Mouse (Mus musculus): ENCODE measurements at regions not wholly inside any gene's neighbourhood (a gene's known extent, or its start where the extent isn't known, plus 50 kb on each side); places are given as distances from the start of the nearest gene placed in this dataset.

- Histone ChIP-seq H3K27me3 (ENCODE audit: control insufficient read depth, insufficient read depth, insufficient read length) (no peaks in the 10 kb centered on the region), H3K79me2 (ENCODE audit: control insufficient read depth, insufficient read depth) (no peaks in the 10 kb centered on the region), H3K36me3 (ENCODE audit: control insufficient read depth, insufficient read depth) (no peaks in the 10 kb centered on the region), H3ac (ENCODE audit: control insufficient read depth, insufficient read length, low read depth) (no peak overlapping the region), H3K4me3 (ENCODE audit: insufficient read depth, poor library complexity, severe bottlenecking) (no peak overlapping the region), H3K79me3 (ENCODE audit: low read depth) (no peaks in the 10 kb centered on the region)
- TF ChIP-seq CEBPB (IDR thresholded peaks at IDR 0.05; ENCODE audit: low read depth) (no peak), MYOG (IDR thresholded peaks at IDR 0.05; ENCODE audit: control insufficient read depth, extremely low read depth, insufficient read length) (no peak), FOSL1 (IDR thresholded peaks at IDR 0.05; ENCODE audit: insufficient read depth, low read length, poor library complexity, severe bottlenecking) (no peak), MYOD1 (IDR thresholded peaks at IDR 0.05; ENCODE audit: control insufficient read depth, insufficient read length, low read depth) (no peak), CTCF (IDR thresholded peaks at IDR 0.05; ENCODE audit: control insufficient read depth, insufficient read depth, insufficient read length) (no peak), USF1 (IDR thresholded peaks at IDR 0.05; ENCODE audit: low read depth) (no peak), MAX (IDR thresholded peaks at IDR 0.05) (no peak)
Observed at GRCm38 (mm10) chr5:118946090-118946489, 385.6 kb downstream of the Med13l start.

GRCm38 (mm10) chr5:118946994-118947393 is 386.5 kb downstream of the Med13l start:
- TF ChIP-seq CTCF (IDR thresholded peaks at IDR 0.05; ENCODE audit: control insufficient read depth, insufficient read depth, insufficient read length), result no peak
- TF ChIP-seq USF1 (IDR thresholded peaks at IDR 0.05; ENCODE audit: low read depth), result no peak
- no peak for TF ChIP-seq MYOD1 (IDR thresholded peaks at IDR 0.05; ENCODE audit: control insufficient read depth, insufficient read length, low read depth)
- no peak for TF ChIP-seq MAX (IDR thresholded peaks at IDR 0.05)
- TF ChIP-seq MYOG (IDR thresholded peaks at IDR 0.05; ENCODE audit: control insufficient read depth, extremely low read depth, insufficient read length), result no peak
- no peak for TF ChIP-seq CEBPB (IDR thresholded peaks at IDR 0.05; ENCODE audit: low read depth)
- no peak for TF ChIP-seq FOSL1 (IDR thresholded peaks at IDR 0.05; ENCODE audit: insufficient read depth, low read length, poor library complexity, severe bottlenecking)
- H3K27me3 ChIP-seq (ENCODE audit: control insufficient read depth, insufficient read depth, insufficient read length), result no peaks in the 10 kb centered on the region

GRCm38 (mm10) chr5:118948119-118948786 is 387.8 kb downstream of the Med13l start:
- Histone ChIP-seq H3K79me2 (ENCODE audit: control insufficient read depth, insufficient read depth) (no peaks in the 10 kb centered on the region), H3K79me3 (ENCODE audit: low read depth) (no peaks in the 10 kb centered on the region), H3K36me3 (ENCODE audit: control insufficient read depth, insufficient read depth) (no peaks in the 10 kb centered on the region), H3ac (ENCODE audit: control insufficient read depth, insufficient read length, low read depth) (no peak overlapping the region), H3K4me3 (ENCODE audit: insufficient read depth, poor library complexity, severe bottlenecking) (no peak overlapping the region), H3K27me3 (ENCODE audit: control insufficient read depth, insufficient read depth, insufficient read length) (no peaks in the 10 kb centered on the region)
- no peak for TF ChIP-seq FOSL1 (IDR thresholded peaks at IDR 0.05; ENCODE audit: insufficient read depth, low read length, poor library complexity, severe bottlenecking)

More at GRCm38 (mm10) chr5:118946994-118947393, 386.5 kb downstream of the Med13l start:
- Histone ChIP-seq H3K36me3 (ENCODE audit: control insufficient read depth, insufficient read depth) (no peaks in the 10 kb centered on the region), H3K79me2 (ENCODE audit: control insufficient read depth, insufficient read depth) (no peaks in the 10 kb centered on the region), H3K4me3 (ENCODE audit: insufficient read depth, poor library complexity, severe bottlenecking) (no peak overlapping the region), H3ac (ENCODE audit: control insufficient read depth, insufficient read length, low read depth) (no peak overlapping the region), H3K79me3 (ENCODE audit: low read depth) (no peaks in the 10 kb centered on the region)

- Histone ChIP-seq H3K79me3 (ENCODE audit: low read depth) (no peaks in the 10 kb centered on the region), H3K27me3 (ENCODE audit: control insufficient read depth, insufficient read depth, insufficient read length) (no peaks in the 10 kb centered on the region), H3ac (ENCODE audit: control insufficient read depth, insufficient read length, low read depth) (no peak overlapping the region), H3K36me3 (ENCODE audit: control insufficient read depth, insufficient read depth) (no peaks in the 10 kb centered on the region), H3K4me3 (ENCODE audit: insufficient read depth, poor library complexity, severe bottlenecking) (no peak overlapping the region), H3K79me2 (ENCODE audit: control insufficient read depth, insufficient read depth) (no peaks in the 10 kb centered on the region)
- no peak for TF ChIP-seq MAX (IDR thresholded peaks at IDR 0.05)
- TF ChIP-seq MYOD1 (IDR thresholded peaks at IDR 0.05; ENCODE audit: control insufficient read depth, insufficient read length, low read depth), result no peak
- no peak for TF ChIP-seq USF1 (IDR thresholded peaks at IDR 0.05; ENCODE audit: low read depth)
- TF ChIP-seq CTCF (IDR thresholded peaks at IDR 0.05; ENCODE audit: control insufficient read depth, insufficient read depth, insufficient read length), result no peak
- no peak for TF ChIP-seq FOSL1 (IDR thresholded peaks at IDR 0.05; ENCODE audit: insufficient read depth, low read length, poor library complexity, severe bottlenecking)
- TF ChIP-seq MYOG (IDR thresholded peaks at IDR 0.05; ENCODE audit: control insufficient read depth, extremely low read depth, insufficient read length), result no peak
- no peak for TF ChIP-seq CEBPB (IDR thresholded peaks at IDR 0.05; ENCODE audit: low read depth)
Observed at GRCm38 (mm10) chr5:118951067-118951466, 390.6 kb downstream of the Med13l start.

GRCm38 (mm10) chr5:118960521-118961001 is 400.1 kb downstream of the Med13l start:
- no peak overlapping the region for H3ac ChIP-seq (ENCODE audit: control insufficient read depth, insufficient read length, low read depth)
- no peaks in the 10 kb centered on the region for H3K27me3 ChIP-seq (ENCODE audit: control insufficient read depth, insufficient read depth, insufficient read length)
- no peaks in the 10 kb centered on the region for H3K36me3 ChIP-seq (ENCODE audit: control insufficient read depth, insufficient read depth)
- no peaks in the 10 kb centered on the region for H3K79me2 ChIP-seq (ENCODE audit: control insufficient read depth, insufficient read depth)
- no peaks in the 10 kb centered on the region for H3K79me3 ChIP-seq (ENCODE audit: low read depth)
- TF ChIP-seq CTCF (IDR thresholded peaks at IDR 0.05; ENCODE audit: control insufficient read depth, insufficient read depth, insufficient read length) (no peak), FOSL1 (IDR thresholded peaks at IDR 0.05; ENCODE audit: insufficient read depth, low read length, poor library complexity, severe bottlenecking) (no peak), MYOG (IDR thresholded peaks at IDR 0.05; ENCODE audit: control insufficient read depth, extremely low read depth, insufficient read length) (no peak), CEBPB (IDR thresholded peaks at IDR 0.05; ENCODE audit: low read depth) (no peak), MAX (IDR thresholded peaks at IDR 0.05) (no peak), MYOD1 (IDR thresholded peaks at IDR 0.05; ENCODE audit: control insufficient read depth, insufficient read length, low read depth) (no peak)
- no peak overlapping the region for H3K4me3 ChIP-seq (ENCODE audit: insufficient read depth, poor library complexity, severe bottlenecking)

GRCm38 (mm10) chr5:118961091-118961490 is 400.6 kb downstream of the Med13l start:
- no peak overlapping the region for H3ac ChIP-seq (ENCODE audit: control insufficient read depth, insufficient read length, low read depth)
- H3K4me3 ChIP-seq (ENCODE audit: insufficient read depth, poor library complexity, severe bottlenecking), result no peak overlapping the region
- H3K36me3 ChIP-seq (ENCODE audit: control insufficient read depth, insufficient read depth), result no peaks in the 10 kb centered on the region
- H3K79me3 ChIP-seq (ENCODE audit: low read depth), result no peaks in the 10 kb centered on the region
- no peaks in the 10 kb centered on the region for H3K27me3 ChIP-seq (ENCODE audit: control insufficient read depth, insufficient read depth, insufficient read length)
- TF ChIP-seq CTCF (IDR thresholded peaks at IDR 0.05; ENCODE audit: control insufficient read depth, insufficient read depth, insufficient read length) (no peak), CEBPB (IDR thresholded peaks at IDR 0.05; ENCODE audit: low read depth) (no peak), USF1 (IDR thresholded peaks at IDR 0.05; ENCODE audit: low read depth) (no peak), MYOD1 (IDR thresholded peaks at IDR 0.05; ENCODE audit: control insufficient read depth, insufficient read length, low read depth) (no peak), MYOG (IDR thresholded peaks at IDR 0.05; ENCODE audit: control insufficient read depth, extremely low read depth, insufficient read length) (no peak), MAX (IDR thresholded peaks at IDR 0.05) (no peak), FOSL1 (IDR thresholded peaks at IDR 0.05; ENCODE audit: insufficient read depth, low read length, poor library complexity, severe bottlenecking) (no peak)
- no peaks in the 10 kb centered on the region for H3K79me2 ChIP-seq (ENCODE audit: control insufficient read depth, insufficient read depth)
